Mouse (Mus musculus): ENCODE data around the gene Krtap10-4.
"Not testable (repeated sequence)": the region's sequence is repeated elsewhere in the genome, so short reads cannot be mapped to it uniquely, and the experiment has no call there.

Gene Krtap10-4

DNA sequence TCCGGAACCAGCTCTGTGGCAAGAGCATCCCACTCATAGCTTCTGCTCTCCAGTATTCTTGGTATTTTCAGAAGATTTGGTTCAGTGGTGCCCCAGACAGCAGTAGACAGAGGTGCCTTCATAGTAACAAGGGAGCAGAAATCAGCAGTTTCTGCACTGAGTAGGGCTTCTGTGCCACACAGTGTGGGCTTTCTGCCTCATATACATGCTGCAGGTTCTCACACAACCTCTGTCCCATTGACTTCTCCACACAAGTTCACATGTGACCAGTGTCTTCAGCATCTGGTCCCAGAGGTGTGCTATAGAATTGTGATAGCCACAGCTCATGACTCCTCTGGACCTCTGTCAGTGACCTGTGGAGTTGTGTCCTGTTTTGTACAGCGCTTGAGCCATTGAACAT lies 38.3 kb downstream of the Krtap10-4 start:
- DNase-seq (ENCODE audit: extremely low spot score, low spot score), result no peak

DNA sequence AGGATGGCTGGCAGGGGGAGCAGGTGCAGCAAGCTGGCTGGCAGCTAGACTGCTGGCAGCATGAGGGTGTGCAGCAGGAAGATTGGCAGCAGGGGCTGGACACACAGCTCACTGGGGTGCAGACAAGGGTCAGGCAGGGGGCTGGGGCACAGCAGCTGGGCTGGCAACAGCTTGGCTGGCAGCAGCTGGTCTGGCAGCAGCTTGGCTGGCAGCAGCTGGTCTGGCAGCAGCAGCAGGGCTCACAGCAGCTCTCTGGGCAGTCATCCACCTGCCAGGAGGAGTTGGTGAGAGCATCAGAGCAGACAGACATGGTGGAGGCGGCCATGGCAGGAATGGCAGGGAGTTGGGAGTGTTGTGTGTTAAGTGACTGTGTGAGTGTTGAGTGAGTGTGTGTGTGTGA lies 39.0 kb downstream of the Krtap10-4 start, which contains the start of gene Gm7137:
Gene Gm7137 (minus strand): TSS at position 325 of the 400 bp plus-strand sequence.
- not testable (repeated sequence) for DNase-seq (ENCODE audit: extremely low spot score, low spot score)

DNA sequence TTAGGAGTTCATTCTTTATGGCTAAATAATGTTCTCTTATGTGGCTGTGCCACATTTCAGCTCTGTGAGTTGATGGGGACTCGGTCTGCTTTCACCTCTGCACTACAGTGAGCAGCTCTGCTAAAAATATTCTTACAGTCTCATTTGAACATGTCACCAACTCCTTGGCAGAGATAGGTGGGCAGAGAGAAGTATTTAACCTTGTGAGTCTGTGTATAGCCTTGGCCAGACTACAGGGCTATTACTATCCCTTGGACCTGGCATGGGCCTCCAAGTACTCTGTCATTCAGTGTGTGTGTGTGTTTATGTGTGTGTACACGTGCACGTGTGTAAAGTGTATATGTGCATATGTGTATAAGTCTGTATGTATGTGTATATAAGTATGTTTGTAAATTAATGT lies 43.5 kb downstream of the Krtap10-4 start:
- DNase-seq (ENCODE audit: extremely low spot score, low spot score), result not testable (repeated sequence)

DNA sequence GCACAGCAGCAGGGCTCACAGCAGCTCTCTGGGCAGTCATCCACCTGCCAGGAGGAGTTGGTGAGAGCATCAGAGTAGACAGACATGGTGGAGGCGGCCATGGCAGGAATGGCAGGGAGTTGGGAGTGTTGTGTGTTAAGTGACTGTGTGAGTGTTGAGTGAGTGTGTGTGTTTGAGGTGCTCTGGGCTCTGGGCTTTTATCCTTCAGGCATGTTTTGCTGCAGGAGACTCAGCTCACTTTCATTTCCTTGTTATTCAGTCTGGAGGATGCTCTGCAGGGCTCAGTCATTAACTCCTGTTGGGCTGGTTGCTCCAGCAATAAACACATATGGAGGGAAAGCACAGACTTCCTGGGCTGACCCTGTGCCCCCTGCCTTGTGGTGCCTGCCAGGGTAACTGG lies 44.5 kb downstream of the Krtap10-4 start, which contains the start of gene Gm3250:
Gene Gm3250 (minus strand): TSS at position 101 of the 400 bp plus-strand sequence.
- not testable (repeated sequence) for DNase-seq (ENCODE audit: extremely low spot score, low spot score)

DNA sequence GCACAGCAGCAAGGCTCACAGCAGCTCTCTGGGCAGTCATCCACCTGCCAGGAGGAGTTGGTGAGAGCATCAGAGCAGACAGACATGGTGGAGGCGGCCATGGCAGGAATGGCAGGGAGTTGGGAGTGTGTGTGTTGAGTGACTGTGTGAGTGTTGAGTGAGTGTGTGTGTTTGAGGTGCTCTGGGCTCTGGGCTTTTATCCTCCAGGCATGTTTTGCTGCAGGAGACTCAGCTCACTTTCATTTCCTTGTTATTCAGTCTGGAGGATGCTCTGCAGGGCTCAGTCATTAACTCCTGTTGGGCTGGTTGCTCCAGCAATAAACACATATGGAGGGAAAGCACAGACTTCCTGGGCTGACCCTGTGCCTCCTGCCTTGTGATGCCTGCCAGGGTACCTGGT lies 50.1 kb downstream of the Krtap10-4 start, which contains the start of gene Gm7138:
Gene Gm7138 (minus strand): TSS at position 101 of the 400 bp plus-strand sequence.
- DNase-seq (ENCODE audit: extremely low spot score, low spot score), result not testable (repeated sequence)

Data from neural tube, embryonic 10.5 days (tissue).